Mouse (Mus musculus): ENCODE data around the gene Mrpl54. TPM values are rescaled to one million over a fixed set of nuclear protein-coding genes. Genes with fewer than 3 reads are reported as not detected.
"Not testable (repeated sequence)": the region's sequence is repeated elsewhere in the genome, so short reads cannot be mapped to it uniquely, and the experiment has no call there.

Mrpl54 gene
- polyA plus RNA-seq, 1 experiment from 2014 or later: 134 TPM

- WGBS (ENCODE audit: insufficient replicate concordance): 71% methylated on average over 12 of the region's 12 CpGs
- peaks cover 66% of the 10 kb centered on the region for H3K27me3 ChIP-seq
- H3K4me1 ChIP-seq (replicated peaks): peaks cover 26% of the 10 kb centered on the region
- no peaks in the 10 kb centered on the region for H3K36me3 ChIP-seq
- H3K9me3 ChIP-seq (replicated peaks): no peaks in the 10 kb centered on the region
- no peak for DNase-seq
- no peak overlapping the region for H3K27ac ChIP-seq
- H3K4me2 ChIP-seq: no peak overlapping the region
- ATAC-seq (ENCODE audit: low read depth): no peak
- H3K9ac ChIP-seq: no peak overlapping the region
- H3K4me3 ChIP-seq (replicated peaks): no peak overlapping the region
Observed at GRCm38 (mm10) chr10:81236471-81237268, 30.1 kb downstream of the Mrpl54 start.

- H3K4me3 ChIP-seq (replicated peaks): no peak overlapping the region
- no peak overlapping the region for H3K9ac ChIP-seq
- ATAC-seq (ENCODE audit: low read depth): no peak
- WGBS (ENCODE audit: insufficient replicate concordance): 68% methylated on average over 6 of the region's 6 CpGs
- peak overlapping the region; percentile 76; the same call in 1 of the 2 replicates for H3K4me2 ChIP-seq
- peaks cover 31% of the 10 kb centered on the region for H3K4me1 ChIP-seq (replicated peaks)
- peaks cover 66% of the 10 kb centered on the region for H3K27me3 ChIP-seq
- DNase-seq: no peak
- H3K9me3 ChIP-seq (replicated peaks): no peaks in the 10 kb centered on the region
- H3K36me3 ChIP-seq: no peaks in the 10 kb centered on the region
- no peak overlapping the region for H3K27ac ChIP-seq
Observed at GRCm38 (mm10) chr10:81234206-81234605, 32.5 kb downstream of the Mrpl54 start.

GRCm38 (mm10) chr10:81233226-81233585, 33.5 kb downstream of the Mrpl54 start:
- WGBS (ENCODE audit: insufficient replicate concordance): under 1% methylated on average over 23 of the region's 28 CpGs
- H3K4me3 ChIP-seq (replicated peaks): peak overlapping the region; percentile 70
- H3K9ac ChIP-seq: peak overlapping the region; percentile 69
- H3K27ac ChIP-seq: no peak overlapping the region; the same call in 1 of the 2 replicates
- no peaks in the 10 kb centered on the region for H3K9me3 ChIP-seq (replicated peaks)
- no peaks in the 10 kb centered on the region for H3K36me3 ChIP-seq
- peak overlapping the region; percentile 76 for H3K4me2 ChIP-seq
- peak; percentile 57; the same call in 1 of the 2 replicates for ATAC-seq (ENCODE audit: low read depth)
- no peak for DNase-seq
- peaks cover 31% of the 10 kb centered on the region for H3K4me1 ChIP-seq (replicated peaks)
- peaks cover 67% of the 10 kb centered on the region for H3K27me3 ChIP-seq

GRCm38 (mm10) chr10:81232580-81233225, 34.0 kb downstream of the Mrpl54 start, which contains the start of gene Zfr2:
Gene Zfr2 (plus strand): TSS chr10:81233155.
- whole genome bisulfite sequencing (ENCODE audit: insufficient replicate concordance): 7% methylated on average over 29 of the region's 29 CpGs
- Histone ChIP-seq H3K36me3 (no peaks in the 10 kb centered on the region), H3K9ac (peak within 1 kb of the TSS; percentile 69), H3K4me1 (replicated peaks) (peaks cover 28% of the 10 kb centered on the region), H3K9me3 (replicated peaks) (no peaks in the 10 kb centered on the region), H3K4me2 (peak within 1 kb of the TSS; percentile 76), H3K4me3 (replicated peaks) (peak within 1 kb of the TSS; percentile 70), H3K27ac (no peak within 1 kb of the TSS; the same call in 1 of the 2 replicates), H3K27me3 (peaks cover 67% of the 10 kb centered on the region)
- DNase-seq: peak; percentile 87
- ATAC-seq (ENCODE audit: low read depth): peak; percentile 82

DNA sequence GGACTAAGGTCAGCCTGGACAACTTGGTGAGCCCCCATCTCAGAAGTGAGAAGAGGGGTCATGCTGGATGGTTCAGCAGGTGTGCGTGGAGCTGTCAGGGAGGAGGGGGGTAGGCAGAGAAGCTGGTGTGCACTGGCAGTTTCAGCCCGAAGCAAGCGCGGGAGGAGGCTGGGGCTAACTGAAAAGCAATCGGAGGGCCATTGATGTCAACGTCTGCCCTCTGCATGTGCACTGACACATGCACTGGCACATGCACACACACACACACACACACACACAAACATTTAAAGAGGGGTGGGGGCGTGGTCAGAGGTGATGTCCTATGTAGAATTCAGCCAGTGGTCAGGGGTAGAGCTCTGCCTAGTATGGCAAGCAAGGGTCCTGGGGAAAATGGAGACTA, 35.3 kb downstream of the Mrpl54 start:
- 52% methylated on average over 7 of the region's 7 CpGs for WGBS (ENCODE audit: insufficient replicate concordance)
- Histone ChIP-seq H3K36me3 (no peaks in the 10 kb centered on the region), H3K4me1 (replicated peaks) (peaks cover 26% of the 10 kb centered on the region), H3K4me3 (replicated peaks) (no peak overlapping the region), H3K27ac (no peak overlapping the region), H3K9ac (no peak overlapping the region), H3K27me3 (peaks cover 59% of the 10 kb centered on the region), H3K9me3 (replicated peaks) (no peaks in the 10 kb centered on the region), H3K4me2 (no peak overlapping the region)
- DNase-seq (no peak), ATAC-seq (ENCODE audit: low read depth) (no peak)

GRCm38 (mm10) chr10:81230438-81231332, 36.0 kb downstream of the Mrpl54 start, which contains the start of gene Atcay:
Gene Atcay (minus strand): TSS chr10:81230833.
- ATAC-seq (ENCODE audit: low read depth) (no peak), DNase-seq (no peak)
- H3K36me3 ChIP-seq: no peaks in the 10 kb centered on the region
- no peaks in the 10 kb centered on the region for H3K9me3 ChIP-seq (replicated peaks)
- no peak within 1 kb of the TSS for H3K4me2 ChIP-seq
- WGBS (ENCODE audit: insufficient replicate concordance): 13% methylated on average over 27 of the region's 27 CpGs
- no peak within 1 kb of the TSS for H3K9ac ChIP-seq
- H3K4me3 ChIP-seq (replicated peaks): no peak within 1 kb of the TSS
- peaks cover 26% of the 10 kb centered on the region for H3K4me1 ChIP-seq (replicated peaks)
- no peak within 1 kb of the TSS for H3K27ac ChIP-seq
- peaks cover 62% of the 10 kb centered on the region for H3K27me3 ChIP-seq

GRCm38 (mm10) chr10:81229735-81230437, 36.8 kb downstream of the Mrpl54 start:
- no peak overlapping the region for H3K9ac ChIP-seq
- 7% methylated on average over 20 of the region's 20 CpGs for WGBS (ENCODE audit: insufficient replicate concordance)
- H3K9me3 ChIP-seq (replicated peaks): no peaks in the 10 kb centered on the region
- peaks cover 62% of the 10 kb centered on the region for H3K27me3 ChIP-seq
- no peak overlapping the region for H3K4me2 ChIP-seq
- H3K27ac ChIP-seq: no peak overlapping the region
- no peak for ATAC-seq (ENCODE audit: low read depth)
- peaks cover 26% of the 10 kb centered on the region for H3K4me1 ChIP-seq (replicated peaks)
- no peak for DNase-seq
- H3K4me3 ChIP-seq (replicated peaks): no peak overlapping the region
- no peaks in the 10 kb centered on the region for H3K36me3 ChIP-seq

DNA sequence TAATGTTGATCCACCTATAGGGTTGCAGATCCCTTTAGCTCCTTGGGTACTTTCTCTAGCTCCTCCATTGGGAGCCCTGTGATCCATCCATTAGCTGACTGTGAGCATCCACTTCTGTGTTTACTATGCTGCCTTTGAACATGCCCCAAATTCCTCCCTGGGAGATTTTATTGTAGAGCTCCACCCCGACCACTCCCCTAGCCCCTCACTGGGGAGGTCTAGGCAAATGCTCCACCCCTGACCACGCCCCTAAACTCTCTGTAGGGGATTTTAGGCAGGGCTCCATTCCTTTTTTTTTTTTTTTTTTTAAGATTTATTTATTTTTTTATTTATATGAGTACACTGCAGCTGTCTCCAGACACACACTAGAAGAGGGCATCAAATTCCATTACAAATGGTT, 43.0 kb downstream of the Mrpl54 start:
- not testable (repeated sequence) for H3K9me3 ChIP-seq (replicated peaks); H3K4me1 ChIP-seq (replicated peaks); H3K4me3 ChIP-seq (replicated peaks); ATAC-seq (ENCODE audit: low read depth); H3K4me2 ChIP-seq; H3K36me3 ChIP-seq; H3K9ac ChIP-seq; H3K27ac ChIP-seq; DNase-seq
- WGBS (ENCODE audit: insufficient replicate concordance): 49% methylated on average over 2 of the region's 2 CpGs
- H3K27me3 ChIP-seq: peaks cover 23% of the 10 kb centered on the region

- Histone ChIP-seq H3K36me3 (no peaks in the 10 kb centered on the region), H3K27ac (no peak overlapping the region), H3K4me3 (replicated peaks) (no peak overlapping the region), H3K9ac (no peak overlapping the region), H3K9me3 (replicated peaks) (no peaks in the 10 kb centered on the region), H3K4me1 (replicated peaks) (peaks cover 4% of the 10 kb centered on the region; the same call in 1 of the 2 replicates), H3K27me3 (peaks cover 15% of the 10 kb centered on the region), H3K4me2 (no peak overlapping the region)
- ATAC-seq (ENCODE audit: low read depth): no peak; the same call in 1 of the 2 replicates
- DNase-seq: no peak
- 56% methylated on average over 5 of the region's 5 CpGs for WGBS (ENCODE audit: insufficient replicate concordance)
Observed at GRCm38 (mm10) chr10:81221402-81222015, 45.2 kb downstream of the Mrpl54 start.

DNA sequence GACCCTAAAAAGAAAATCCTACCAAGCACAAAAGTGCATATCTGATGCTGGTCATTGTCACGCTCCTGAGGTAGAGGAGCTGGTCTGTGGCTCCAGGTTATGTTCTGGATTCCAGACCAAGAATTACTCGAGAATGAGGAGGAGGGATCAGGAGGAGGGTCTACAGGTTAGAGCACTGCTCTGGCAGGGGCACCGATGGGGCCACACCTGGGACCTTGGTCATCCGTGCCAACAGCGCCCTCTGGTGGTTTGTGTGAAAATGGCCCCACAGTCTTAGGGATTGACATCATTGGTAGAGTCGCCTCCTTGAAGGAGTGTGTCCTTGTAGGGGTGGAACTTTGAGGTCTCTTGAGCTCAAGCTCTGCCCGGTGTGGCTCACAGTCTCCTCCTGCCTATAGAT, 48.8 kb downstream of the Mrpl54 start:
- no peak overlapping the region for H3K27ac ChIP-seq
- ATAC-seq (ENCODE audit: low read depth): peak; percentile 57; the same call in 1 of the 2 replicates
- WGBS (ENCODE audit: insufficient replicate concordance): 18% methylated on average over 7 of the region's 7 CpGs

More for the DNA sequence above, 48.8 kb downstream of the Mrpl54 start:
- H3K9me3 ChIP-seq (replicated peaks): no peaks in the 10 kb centered on the region
- H3K4me3 ChIP-seq (replicated peaks): no peak overlapping the region
- H3K36me3 ChIP-seq: no peaks in the 10 kb centered on the region
- H3K4me2 ChIP-seq: no peak overlapping the region
- H3K4me1 ChIP-seq (replicated peaks): peaks cover 4% of the 10 kb centered on the region; the same call in 1 of the 2 replicates
- DNase-seq: peak; percentile 62
- H3K9ac ChIP-seq: no peak overlapping the region
- H3K27me3 ChIP-seq: peaks cover 14% of the 10 kb centered on the region
